Mouse (Mus musculus) adrenal gland, adult 8-10 months (tissue): ENCODE data around the gene Litaf. TPM values are rescaled to one million over a fixed set of nuclear protein-coding genes. Genes with fewer than 3 reads are reported as not detected.
"Not testable (repeated sequence)": the region's sequence is repeated elsewhere in the genome, so short reads cannot be mapped to it uniquely, and the experiment has no call there.

Experiments
- DNase-seq: peaks from one replicate; pipeline ENCODE4 v3.0.0; 2022
- total RNA-seq, 4 experiments: library from RNA; stranded (reverse); gene quantifications; 2 replicates each; pipeline ENCODE4 v1.2.4; 2022

Litaf gene
- total RNA-seq, 4 experiments from 2014 or later, result 38.0 to 56.2 (median 46.3) TPM

GRCm38 (mm10) chr16:10990763-10991162, 75.2 kb downstream of the Litaf start:
- no peak for DNase-seq

GRCm38 (mm10) chr16:10989896-10990295, 76.1 kb downstream of the Litaf start:
- no peak for DNase-seq

GRCm38 (mm10) chr16:10989361-10989760, 76.6 kb downstream of the Litaf start:
- no peak for DNase-seq

GRCm38 (mm10) chr16:10988261-10988660, 77.7 kb downstream of the Litaf start:
- DNase-seq, result no peak

- DNase-seq, result no peak
These were observed 81.4 kb downstream of the Litaf start for GRCm38 (mm10) chr16:10984534-10984933.

GRCm38 (mm10) chr16:10981493-10982070, 84.4 kb downstream of the Litaf start:
- DNase-seq, result peak; percentile 39

- no peak for DNase-seq
These were observed 86.7 kb downstream of the Litaf start for GRCm38 (mm10) chr16:10979064-10979803.

GRCm38 (mm10) chr16:10977877-10978276, 88.1 kb downstream of the Litaf start:
- no peak for DNase-seq

GRCm38 (mm10) chr16:10976202-10976631, 89.7 kb downstream of the Litaf start:
- DNase-seq, result peak; percentile 31

- no peak for DNase-seq
These were observed 91.0 kb downstream of the Litaf start for GRCm38 (mm10) chr16:10974939-10975338.

GRCm38 (mm10) chr16:10974037-10974446, 91.9 kb downstream of the Litaf start:
- peak; percentile 34 for DNase-seq

GRCm38 (mm10) chr16:10972259-10972658, 93.7 kb downstream of the Litaf start:
- DNase-seq, result no peak

- not testable (repeated sequence) for DNase-seq
These were observed 96.0 kb downstream of the Litaf start for GRCm38 (mm10) chr16:10969944-10970343.

- no peak for DNase-seq
These were observed 96.6 kb downstream of the Litaf start for GRCm38 (mm10) chr16:10969342-10969741.

GRCm38 (mm10) chr16:10968299-10968698, 97.7 kb downstream of the Litaf start:
- DNase-seq, result no peak

- no peak for DNase-seq
These were observed 98.2 kb downstream of the Litaf start for GRCm38 (mm10) chr16:10967756-10968155.

- DNase-seq, result no peak
These were observed 98.9 kb downstream of the Litaf start for GRCm38 (mm10) chr16:10967013-10967412.

- no peak for DNase-seq
These were observed 100.9 kb downstream of the Litaf start for GRCm38 (mm10) chr16:10965034-10965433.

GRCm38 (mm10) chr16:10960916-10961315, 105.0 kb downstream of the Litaf start:
- no peak for DNase-seq

GRCm38 (mm10) chr16:10958763-10959440, 107.1 kb downstream of the Litaf start:
- no peak for DNase-seq

- DNase-seq, result not testable (repeated sequence)
These were observed 107.7 kb downstream of the Litaf start for GRCm38 (mm10) chr16:10958307-10958706.

- DNase-seq, result no peak
These were observed 108.2 kb downstream of the Litaf start for GRCm38 (mm10) chr16:10957794-10958193.

GRCm38 (mm10) chr16:10956938-10957685, 108.8 kb downstream of the Litaf start:
- no peak for DNase-seq
